Mouse (Mus musculus) lung, postnatal 36 days (tissue): ENCODE measurements around the gene Zscan4d.
"Not testable (repeated sequence)": the region's sequence is repeated elsewhere in the genome, so short reads cannot be mapped to it uniquely, and the experiment has no call there.

Experiments
- DNase-seq: peaks from one replicate; pipeline ENCODE4 v3.0.0; 2022; ENCODE audit warnings: mixed read lengths

The Zscan4d gene

DNA sequence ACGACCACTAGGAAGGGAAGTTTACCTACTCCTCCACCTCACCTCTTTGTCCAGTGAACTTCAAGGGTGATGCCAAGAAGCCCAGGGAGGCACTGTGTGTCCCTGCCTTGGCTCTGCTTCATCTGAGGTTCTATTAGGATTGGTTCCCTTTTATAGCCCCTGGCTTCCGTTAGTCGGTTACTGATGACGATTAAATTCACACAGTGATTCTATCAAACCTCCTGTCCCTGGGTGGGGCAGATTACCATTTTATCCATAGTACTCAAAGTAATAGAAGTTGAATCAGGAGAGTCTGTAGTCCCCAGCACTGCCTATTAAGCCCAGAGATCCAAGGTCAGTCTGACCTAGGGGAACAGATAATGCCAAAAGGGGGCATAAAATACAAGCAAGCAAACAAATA lies at the start of gene Zscan4d:
TSS of gene Zscan4d (minus strand) at position 101 of the 400 bp plus-strand sequence.
- DNase-seq: not testable (repeated sequence)

- not testable (repeated sequence) for DNase-seq
Measured at GRCm38 (mm10) chr7:11158036-11158435, 7.9 kb downstream of the Zscan4d start.
